Mouse (Mus musculus) brain, embryonic 14.5 days (tissue): ENCODE measurements at regions not wholly inside any gene's neighbourhood (a gene's known extent, or its start where the extent isn't known, plus 50 kb on each side); places are given as distances from the start of the nearest gene placed in this dataset.

Experiments
- CTCF ChIP-seq: fragments of 200-500 bp; IDR thresholded peaks from 2 replicates; pipeline ENCODE4 v1.5.1; 2012; ENCODE audit warnings: inconsistent platforms, mild to moderate bottlenecking, moderate library complexity, borderline replicate concordance; ENCODE audit not compliant: insufficient read depth, insufficient read length; ENCODE audit errors: extremely low read depth
- POLR2A ChIP-seq: fragments of 200-500 bp; IDR thresholded peaks from 2 replicates; pipeline ENCODE4 v1.6.1; 2012; ENCODE audit warnings: mild to moderate bottlenecking, inconsistent platforms, borderline replicate concordance; ENCODE audit not compliant: poor library complexity, insufficient read depth, insufficient read length, severe bottlenecking; ENCODE audit errors: extremely low read depth

DNA sequence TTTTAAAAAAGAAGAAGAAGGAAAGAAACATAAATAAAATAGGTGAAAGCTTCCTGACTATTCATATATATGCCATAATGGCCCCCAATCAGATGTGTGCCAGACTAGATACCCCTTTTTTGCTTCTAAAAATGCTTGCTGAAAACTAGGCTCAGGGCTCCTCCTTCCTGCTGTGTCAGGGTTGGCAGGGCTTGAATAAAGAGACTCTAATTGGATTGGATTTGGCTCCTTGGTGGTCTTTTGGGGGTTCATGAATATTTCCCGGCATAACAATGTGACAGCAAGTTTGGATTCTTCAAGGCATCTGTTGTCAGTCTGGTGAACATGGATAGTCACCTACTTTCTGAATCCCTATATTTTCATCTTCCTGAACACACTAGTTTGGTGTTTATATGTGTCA, 2301.6 kb upstream of the Tenm3 start:
- TF ChIP-seq CTCF (no peak), POLR2A (no peak)
